Comparison of ENCODE assay signal across 8 mouse cellular contexts in genomic region chr7:83884021-83884658, GRCm38 (mm10). TPM values are rescaled to one million over a fixed set of nuclear protein-coding genes. Genes with fewer than 3 reads are reported as not detected.
DNase-seq lines count a peak whose midpoint lies in the region; ATAC-seq and TF ChIP-seq lines count a peak whose summit lies in the region.

Gene Tlnrd1 (minus strand): TSS chr7:83884305.
Gene Mesd (plus strand): TSS chr7:83884466.

- TF ChIP-seq CTCF in heart, adult 2 months (IDR thresholded peaks at IDR 0.05), result peak; percentile 24; the same call in 1 of the 2 replicates
- TF ChIP-seq CTCF in midbrain, postnatal 0 days (IDR thresholded peaks at IDR 0.05), result peak; percentile 25; the same call in 1 of the 2 replicates

- TF ChIP-seq EP300 in heart, adult 2 months (IDR thresholded peaks at IDR 0.05; ENCODE audit: insufficient read depth, low read depth, low read length), result no peak

- under 1% methylated on average over 67 of the region's 69 CpGs for WGBS in embryonic facial prominence, embryonic 13.5 days
- WGBS in heart, adult 2 months, result under 1% methylated on average over 67 of the region's 69 CpGs
- WGBS in limb, embryonic 14.5 days, result 3% methylated on average over 57 of the region's 69 CpGs
- WGBS in midbrain, postnatal 0 days, result 2% methylated on average over 56 of the region's 69 CpGs

- 0 out of 2 replicates have a peak, but pooled peaks cover 4% of the 10 kb centered on the region for H3K79me2 ChIP-seq in heart, adult 2 months (replicated peaks; ENCODE audit: control insufficient read depth, insufficient read depth, low read length)

- peak within 1 kb of the TSS; percentile 92 for H3K9ac ChIP-seq in embryonic facial prominence, embryonic 13.5 days
- peak within 1 kb of the TSS; percentile 86 for H3K9ac ChIP-seq in heart, adult 2 months (ENCODE audit: low read depth, low read length)
- H3K9ac ChIP-seq in limb, embryonic 14.5 days (ENCODE audit: low read depth, low read length, severe bottlenecking), result peak within 1 kb of the TSS; percentile 84
- peak within 1 kb of the TSS; percentile 89 for H3K9ac ChIP-seq in midbrain, postnatal 0 days (replicated peaks; ENCODE audit: low read length, poor library complexity, severe bottlenecking)

- peak within 1 kb of the TSS; percentile 95 for H3K27ac ChIP-seq in embryonic facial prominence, embryonic 13.5 days
- peak within 1 kb of the TSS; percentile 92 for H3K27ac ChIP-seq in heart, adult 2 months
- peak within 1 kb of the TSS; percentile 93 for H3K27ac ChIP-seq in limb, embryonic 14.5 days (replicated peaks; ENCODE audit: low read depth, low read length)
- H3K27ac ChIP-seq in midbrain, postnatal 0 days (ENCODE audit: low read depth, low read length), result peak within 1 kb of the TSS; percentile 91

- peak within 1 kb of the TSS; percentile 93 for H3K4me2 ChIP-seq in embryonic facial prominence, embryonic 13.5 days
- peak within 1 kb of the TSS; percentile 94 for H3K4me2 ChIP-seq in limb, embryonic 14.5 days (replicated peaks; ENCODE audit: low read depth, low read length, severe bottlenecking)
- peak within 1 kb of the TSS; percentile 77 for H3K4me2 ChIP-seq in midbrain, postnatal 0 days (ENCODE audit: low read depth, low read length, poor library complexity, severe bottlenecking)

- H3K9me3 ChIP-seq in embryonic facial prominence, embryonic 13.5 days, result no peaks in the 10 kb centered on the region
- H3K9me3 ChIP-seq in limb, embryonic 14.5 days (ENCODE audit: control insufficient read depth, low read length), result no peaks in the 10 kb centered on the region
- H3K9me3 ChIP-seq in midbrain, postnatal 0 days (ENCODE audit: low read length), result no peaks in the 10 kb centered on the region

- H3K36me3 ChIP-seq in embryonic facial prominence, embryonic 13.5 days, result peaks cover 7% of the 10 kb centered on the region
- peaks cover 22% of the 10 kb centered on the region for H3K36me3 ChIP-seq in heart, adult 2 months (ENCODE audit: control insufficient read depth, insufficient read depth, low read length)
- no peaks in the 10 kb centered on the region for H3K36me3 ChIP-seq in limb, embryonic 14.5 days (ENCODE audit: control insufficient read depth, insufficient read depth, low read length)
- no peaks in the 10 kb centered on the region for H3K36me3 ChIP-seq in midbrain, postnatal 0 days (ENCODE audit: insufficient read depth, low read length)

- peak; percentile 77 for TF ChIP-seq POLR2A in heart, adult 2 months (IDR thresholded peaks at IDR 0.05; ENCODE audit: insufficient read depth, low read depth, low read length)
- peak; percentile 82; the same call in 1 of the 2 replicates for TF ChIP-seq POLR2A in limb, embryonic 14.5 days (IDR thresholded peaks at IDR 0.05; ENCODE audit: borderline replicate concordance, extremely low read depth, insufficient read depth, insufficient read length)

- no peaks in the 10 kb centered on the region for H3K27me3 ChIP-seq in embryonic facial prominence, embryonic 13.5 days
- no peaks in the 10 kb centered on the region for H3K27me3 ChIP-seq in heart, adult 2 months (ENCODE audit: control insufficient read depth, insufficient read depth, low read length)
- H3K27me3 ChIP-seq in limb, embryonic 14.5 days (ENCODE audit: control insufficient read depth, insufficient read depth, low read length), result no peaks in the 10 kb centered on the region
- no peaks in the 10 kb centered on the region for H3K27me3 ChIP-seq in midbrain, postnatal 0 days (ENCODE audit: insufficient read depth, low read length)

- ATAC-seq in embryonic facial prominence, embryonic 13.5 days (ENCODE audit: insufficient number of reproducible peaks, insufficient read depth, low FRiP score, low TSS enrichment, low read depth), result peak; percentile 87
- ATAC-seq in limb, embryonic 14.5 days (ENCODE audit: low FRiP score, low read depth), result peak; percentile 87
- ATAC-seq in midbrain, postnatal 0 days (ENCODE audit: low FRiP score), result peak; percentile 85

- peak; percentile 96 for DNase-seq in 3134 (ENCODE audit: extremely low read depth, insufficient read length, low spot score)
- DNase-seq in adrenal gland, postnatal 36 days, result peak; percentile 92 to 94
- DNase-seq in heart, adult 2 months, result peak; percentile 92 to 94
- DNase-seq in kidney, adult 8-10 months, result peak; percentile 79 to 84
- peak; percentile 91 for DNase-seq in limb, embryonic 14.5 days (ENCODE audit: low spot score)
- DNase-seq in midbrain, postnatal 0 days (ENCODE audit: low spot score), result peak; percentile 92
- peak; percentile 71 to 74 for DNase-seq in spleen, postnatal 14 days (ENCODE audit: low spot score in 2 of 2)

- intact Hi-C loops in heart, adult 2 months (cut with DNase I), result loop anchor here (5.0 kb wide), 3 partner anchors 42 to 252 kb away; partner anchors contain the start of gene Stard5

- H3K4me1 ChIP-seq in embryonic facial prominence, embryonic 13.5 days, result peaks cover 46% of the 10 kb centered on the region
- peaks cover 4% of the 10 kb centered on the region for H3K4me1 ChIP-seq in heart, adult 2 months (ENCODE audit: control insufficient read depth, insufficient read depth, low read length)
- H3K4me1 ChIP-seq in limb, embryonic 14.5 days (ENCODE audit: control insufficient read depth, insufficient read depth, low read length), result peaks cover 34% of the 10 kb centered on the region
- H3K4me1 ChIP-seq in midbrain, postnatal 0 days (ENCODE audit: insufficient read depth, low read length), result peaks cover 22% of the 10 kb centered on the region

- H3K4me3 ChIP-seq in embryonic facial prominence, embryonic 13.5 days, result peak within 1 kb of the TSS; percentile 91
- peak within 1 kb of the TSS; percentile 91 for H3K4me3 ChIP-seq in heart, adult 2 months
- H3K4me3 ChIP-seq in limb, embryonic 14.5 days (replicated peaks; ENCODE audit: low read length), result peak within 1 kb of the TSS; percentile 78
- peak within 1 kb of the TSS; percentile 84 for H3K4me3 ChIP-seq in midbrain, postnatal 0 days (ENCODE audit: low read depth, low read length)

RNA-seq across cellular contexts. Expression of gene Tlnrd1, which starts in this region (rescaled TPM):
- total RNA-seq in adrenal gland, postnatal 36 days (2021), result 10 to 100 TPM; 17.4 to 19.3 TPM
- 11.0 and 14.0 TPM in 2 replicates for polyA plus RNA-seq in embryonic facial prominence, embryonic 13.5 days (2015; fragmentation: Nextera tagmentation; extraction: Ambion mirVana)
- 1 to 10 TPM; 6.5 to 8.7 TPM for total RNA-seq in heart, adult 2 months (2021)
- polyA plus RNA-seq in heart, adult 2 months (2012; rRNA removed), result 5.9 and 7.2 TPM in 2 replicates
- 32.7 and 42.5 TPM in 2 replicates for polyA plus RNA-seq in limb, embryonic 14.5 days (2012; rRNA removed)
- 17.6 and 18.8 TPM in 2 replicates for polyA plus RNA-seq in limb, embryonic 14.5 days (2014; fragmentation: Nextera tagmentation; extraction: Ambion mirVana)
- total RNA-seq in midbrain, postnatal 0 days (2014; rRNA removed), result 49.8 and 54.9 TPM in 2 replicates
- 9.5 and 10.7 TPM in 2 replicates for polyA plus RNA-seq in midbrain, postnatal 0 days (2015; fragmentation: Nextera tagmentation; extraction: Ambion mirVana)

RNA-seq across cellular contexts. Expression of gene Mesd, which starts in this region (rescaled TPM):
- 100 to 1,000 TPM; 105 to 110 TPM for total RNA-seq in adrenal gland, postnatal 36 days (2021)
- polyA plus RNA-seq in embryonic facial prominence, embryonic 13.5 days (2015; fragmentation: Nextera tagmentation; extraction: Ambion mirVana), result 113 and 122 TPM in 2 replicates
- 10 to 100 TPM; 51.5 to 52.0 TPM for total RNA-seq in heart, adult 2 months (2021)
- 11.4 and 19.4 TPM in 2 replicates for polyA plus RNA-seq in heart, adult 2 months (2012; rRNA removed)
- polyA plus RNA-seq in limb, embryonic 14.5 days (2012; rRNA removed), result 25.6 and 39.8 TPM in 2 replicates
- polyA plus RNA-seq in limb, embryonic 14.5 days (2014; fragmentation: Nextera tagmentation; extraction: Ambion mirVana), result 79.5 and 84.6 TPM in 2 replicates
- 26.0 and 50.2 TPM in 2 replicates for total RNA-seq in midbrain, postnatal 0 days (2014; rRNA removed)
- 69.1 and 75.0 TPM in 2 replicates for polyA plus RNA-seq in midbrain, postnatal 0 days (2015; fragmentation: Nextera tagmentation; extraction: Ambion mirVana)

Comparison
In these comparisons a context has a peak if more than half of its experiments do, and no peak if none do; other contexts are left out.
1. Peak in every context shown above with its lines: DNase-seq, ATAC-seq, H3K4me3 ChIP-seq and H3K27ac ChIP-seq.